Mouse (Mus musculus): ENCODE results near the gene Tnfrsf25. TPM values are rescaled to one million over a fixed set of nuclear protein-coding genes. Genes with fewer than 3 reads are reported as not detected.

Gene Tnfrsf25
- polyA plus RNA-seq, 1 experiment = 19.9 TPM

- H3K36me3 ChIP-seq (ENCODE audit: control insufficient read depth, insufficient read depth, low read length) = no peaks in the 10 kb centered on the region
- peaks cover 14% of the 10 kb centered on the region; the same call in 1 of the 2 replicates for H3K27me3 ChIP-seq (ENCODE audit: control insufficient read depth, insufficient read depth, low read length)
- H3K4me3 ChIP-seq (ENCODE audit: control insufficient read depth, insufficient read depth, low read length) = peak overlapping the region; percentile 49
- peaks cover 28% of the 10 kb centered on the region for H3K4me1 ChIP-seq (replicated peaks; ENCODE audit: control insufficient read depth, insufficient read depth, low read length)
- no peak for DNase-seq
- H3K27ac ChIP-seq (ENCODE audit: control insufficient read depth, insufficient read depth, low read length) = no peak overlapping the region
- 22% methylated on average over 64 of the region's 65 CpGs for WGBS
- TF ChIP-seq CTCF (IDR thresholded peaks at IDR 0.05; ENCODE audit: borderline replicate concordance, control insufficient read depth, extremely low read depth, insufficient read depth, low read length, poor library complexity) (no peak), POLR2A (IDR thresholded peaks at IDR 0.05; ENCODE audit: control insufficient read depth, extremely low read depth, insufficient read depth, low read length, poor library complexity) (0 out of 2 replicates have a peak, but pooled peaks have one; percentile 5)
Observed at GRCm38 (mm10) chr4:152126026-152126920, 10.5 kb downstream of the Tnfrsf25 start.

- WGBS = 96% methylated on average over 11 of the region's 11 CpGs
- Histone ChIP-seq H3K36me3 (ENCODE audit: control insufficient read depth, insufficient read depth, low read length) (no peaks in the 10 kb centered on the region), H3K4me1 (replicated peaks; ENCODE audit: control insufficient read depth, insufficient read depth, low read length) (peaks cover 34% of the 10 kb centered on the region), H3K27ac (ENCODE audit: control insufficient read depth, insufficient read depth, low read length) (no peak overlapping the region), H3K27me3 (ENCODE audit: control insufficient read depth, insufficient read depth, low read length) (peaks cover 17% of the 10 kb centered on the region; the same call in 1 of the 2 replicates), H3K4me3 (ENCODE audit: control insufficient read depth, insufficient read depth, low read length) (no peak overlapping the region)
- DNase-seq = no peak
- TF ChIP-seq POLR2A (IDR thresholded peaks at IDR 0.05; ENCODE audit: control insufficient read depth, extremely low read depth, insufficient read depth, low read length, poor library complexity) = no peak
- no peak for TF ChIP-seq CTCF (IDR thresholded peaks at IDR 0.05; ENCODE audit: borderline replicate concordance, control insufficient read depth, extremely low read depth, insufficient read depth, low read length, poor library complexity)
Observed at GRCm38 (mm10) chr4:152127884-152128283, 12.2 kb downstream of the Tnfrsf25 start.

DNA sequence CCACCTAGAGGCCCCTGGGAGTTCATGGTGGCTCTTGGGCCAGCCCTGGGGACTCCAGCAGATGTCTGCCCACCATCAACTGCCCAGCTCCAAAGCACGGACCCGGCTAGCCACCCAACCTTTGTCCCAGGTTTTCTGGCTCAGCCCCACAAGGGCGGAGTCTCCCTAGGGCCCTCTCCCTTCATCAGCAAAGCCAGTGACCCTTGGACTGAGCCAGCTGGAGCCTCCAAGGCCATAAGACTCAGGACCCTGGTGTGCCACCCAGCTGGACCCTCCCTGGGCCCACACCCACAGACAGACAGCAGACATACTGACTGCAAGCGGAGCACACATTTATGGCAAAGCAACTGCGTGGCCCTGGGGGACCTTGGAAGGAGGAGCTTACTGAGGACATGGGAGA lies 13.1 kb downstream of the Tnfrsf25 start:
- 92% methylated on average over 5 of the region's 5 CpGs for WGBS
- Histone ChIP-seq H3K27ac (ENCODE audit: control insufficient read depth, insufficient read depth, low read length) (no peak overlapping the region), H3K4me1 (replicated peaks; ENCODE audit: control insufficient read depth, insufficient read depth, low read length) (peaks cover 29% of the 10 kb centered on the region)

DNA sequence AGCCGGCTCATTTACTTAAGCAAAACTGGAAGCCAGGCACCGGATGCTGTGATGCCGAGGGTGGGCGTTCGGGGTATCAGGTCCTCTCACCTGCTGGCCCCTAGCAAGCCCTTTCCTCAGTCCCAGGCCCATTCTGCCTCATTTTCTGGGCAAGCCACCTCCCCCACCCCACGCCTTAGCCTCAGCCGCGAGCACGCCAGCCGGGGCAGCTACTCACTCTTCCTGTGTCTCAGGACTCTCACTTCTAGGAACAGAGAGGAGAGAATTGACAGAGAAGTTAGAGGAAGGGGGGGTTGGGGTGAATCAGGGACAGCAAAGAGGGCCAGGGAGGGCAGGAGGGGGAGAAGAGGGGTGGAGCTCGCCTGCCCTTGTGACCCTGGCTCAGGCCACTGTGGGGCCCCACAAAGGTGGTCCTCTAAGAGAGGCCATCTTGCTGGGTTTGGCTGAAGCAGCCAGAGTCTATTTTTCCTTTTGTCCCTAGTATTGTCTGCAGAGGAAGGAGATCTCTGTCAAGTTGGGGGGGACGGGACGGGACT lies 13.7 kb downstream of the Tnfrsf25 start:
- no peak for DNase-seq
- Histone ChIP-seq H3K27me3 (ENCODE audit: control insufficient read depth, insufficient read depth, low read length) (peaks cover 17% of the 10 kb centered on the region; the same call in 1 of the 2 replicates), H3K36me3 (ENCODE audit: control insufficient read depth, insufficient read depth, low read length) (no peaks in the 10 kb centered on the region), H3K4me3 (ENCODE audit: control insufficient read depth, insufficient read depth, low read length) (no peak overlapping the region), H3K27ac (ENCODE audit: control insufficient read depth, insufficient read depth, low read length) (no peak overlapping the region), H3K4me1 (replicated peaks; ENCODE audit: control insufficient read depth, insufficient read depth, low read length) (peaks cover 23% of the 10 kb centered on the region)
- TF ChIP-seq CTCF (IDR thresholded peaks at IDR 0.05; ENCODE audit: borderline replicate concordance, control insufficient read depth, extremely low read depth, insufficient read depth, low read length, poor library complexity) = no peak
- no peak for TF ChIP-seq POLR2A (IDR thresholded peaks at IDR 0.05; ENCODE audit: control insufficient read depth, extremely low read depth, insufficient read depth, low read length, poor library complexity)
- 46% methylated on average over 13 of the region's 13 CpGs for WGBS

More for the DNA sequence above, 13.1 kb downstream of the Tnfrsf25 start:
- DNase-seq = no peak
- Histone ChIP-seq H3K27me3 (ENCODE audit: control insufficient read depth, insufficient read depth, low read length) (peaks cover 17% of the 10 kb centered on the region; the same call in 1 of the 2 replicates), H3K36me3 (ENCODE audit: control insufficient read depth, insufficient read depth, low read length) (no peaks in the 10 kb centered on the region), H3K4me3 (ENCODE audit: control insufficient read depth, insufficient read depth, low read length) (no peak overlapping the region)
- no peak for TF ChIP-seq POLR2A (IDR thresholded peaks at IDR 0.05; ENCODE audit: control insufficient read depth, extremely low read depth, insufficient read depth, low read length, poor library complexity)
- no peak for TF ChIP-seq CTCF (IDR thresholded peaks at IDR 0.05; ENCODE audit: borderline replicate concordance, control insufficient read depth, extremely low read depth, insufficient read depth, low read length, poor library complexity)

- Histone ChIP-seq H3K4me3 (ENCODE audit: control insufficient read depth, insufficient read depth, low read length) (peak overlapping the region; percentile 9; the same call in 1 of the 2 replicates), H3K27me3 (ENCODE audit: control insufficient read depth, insufficient read depth, low read length) (peaks cover 15% of the 10 kb centered on the region; the same call in 1 of the 2 replicates), H3K36me3 (ENCODE audit: control insufficient read depth, insufficient read depth, low read length) (no peaks in the 10 kb centered on the region), H3K4me1 (replicated peaks; ENCODE audit: control insufficient read depth, insufficient read depth, low read length) (peaks cover 11% of the 10 kb centered on the region; the same call in 1 of the 2 replicates), H3K27ac (ENCODE audit: control insufficient read depth, insufficient read depth, low read length) (no peak overlapping the region)
- TF ChIP-seq CTCF (IDR thresholded peaks at IDR 0.05; ENCODE audit: borderline replicate concordance, control insufficient read depth, extremely low read depth, insufficient read depth, low read length, poor library complexity) = no peak
- no peak for TF ChIP-seq POLR2A (IDR thresholded peaks at IDR 0.05; ENCODE audit: control insufficient read depth, extremely low read depth, insufficient read depth, low read length, poor library complexity)
- WGBS = 2% methylated on average over 85 of the region's 85 CpGs
- peak; percentile 34 for DNase-seq
Observed at GRCm38 (mm10) chr4:152130771-152131653, 15.3 kb downstream of the Tnfrsf25 start.
